Mouse (Mus musculus) liver, embryonic 13.5 days (tissue): Measurements from ENCODE around the gene Chrnb1. TPM values are rescaled to one million over a fixed set of nuclear protein-coding genes. Genes with fewer than 3 reads are reported as not detected.

Experiments
- ATAC-seq: fragments of 200-750 bp; cut with Nextera tagmentation; 2 replicates; pipeline ENCODE4 v1.8.0; 2017; ENCODE audit warnings: low read depth, mild to moderate bottlenecking, moderate number of reproducible peaks, moderate library complexity
- DNase-seq: peaks from one replicate; pipeline ENCODE4 v3.0.0; 2022
- H3K27ac ChIP-seq: fragments of 300-500 bp; sonication (generic); 2 replicates; pipeline ENCODE4 v1.5.1; 2015; ENCODE audit warnings: moderate library complexity, mild to moderate bottlenecking, inconsistent platforms
- H3K27me3 ChIP-seq: fragments of 300-500 bp; sonication (generic); 2 replicates; pipeline ENCODE4 v1.6.1; 2015; ENCODE audit warnings: mild to moderate bottlenecking, inconsistent platforms
- H3K36me3 ChIP-seq: fragments of 300-500 bp; sonication (generic); 2 replicates; pipeline ENCODE4 v1.6.1; 2015; ENCODE audit warnings: mild to moderate bottlenecking, inconsistent platforms
- H3K4me1 ChIP-seq: fragments of 300-500 bp; sonication (generic); replicated peaks from 2 replicates; pipeline ENCODE4 v1.6.1; 2015; ENCODE audit warnings: inconsistent platforms
- H3K4me2 ChIP-seq: fragments of 300-500 bp; sonication (generic); 2 replicates; pipeline ENCODE4 v1.6.1; 2015; ENCODE audit warnings: inconsistent platforms, mild to moderate bottlenecking, moderate library complexity
- H3K4me3 ChIP-seq: fragments of 300-500 bp; sonication (generic); replicated peaks from 2 replicates; pipeline ENCODE4 v1.5.1; 2015; ENCODE audit warnings: mild to moderate bottlenecking, inconsistent platforms
- H3K9ac ChIP-seq: fragments of 300-500 bp; sonication (generic); 2 replicates; pipeline ENCODE4 v1.6.1; 2015; ENCODE audit warnings: mild to moderate bottlenecking, inconsistent platforms
- H3K9me3 ChIP-seq: fragments of 300-500 bp; sonication (generic); replicated peaks from 2 replicates; pipeline ENCODE4 v1.6.1; 2016; ENCODE audit warnings: inconsistent platforms
- WGBS: fragments of 180-500 bp; shearing (Covaris S2); methylation state at CpG from one replicate; pipeline ENCODE4 v1.1.7; 2015; ENCODE audit not compliant: insufficient replicate concordance; 5-methylcytosine and 5-hydroxymethylcytosine counted together
- polyA plus RNA-seq: library from polyadenylated mRNA; unstranded; fragments of >200 nt; fragmentation: Nextera tagmentation; extraction: Ambion mirVana; gene quantifications from 2 replicates; pipeline ENCODE4 v1.2.1, GENCODE M21; 2015

Chrnb1 gene
- polyA plus RNA-seq, 1 experiment from 2014 or later = 0.59 TPM

GRCm38 (mm10) chr11:69791420-69791819 lies 4.3 kb downstream of the Chrnb1 start:
- H3K9me3 ChIP-seq = no peaks in the 10 kb centered on the region
- H3K4me3 ChIP-seq = no peak overlapping the region
- H3K4me2 ChIP-seq = no peak overlapping the region
- H3K27me3 ChIP-seq = peaks cover 36% of the 10 kb centered on the region
- no peak overlapping the region for H3K9ac ChIP-seq
- ATAC-seq (no peak), DNase-seq (no peak)
- no peaks in the 10 kb centered on the region for H3K36me3 ChIP-seq
- 50% methylated on average over 5 of the region's 5 CpGs for WGBS
- no peak overlapping the region for H3K27ac ChIP-seq
- peaks cover 18% of the 10 kb centered on the region for H3K4me1 ChIP-seq

- Histone ChIP-seq H3K36me3 (no peaks in the 10 kb centered on the region), H3K27me3 (peaks cover 28% of the 10 kb centered on the region), H3K4me2 (no peak overlapping the region), H3K4me3 (no peak overlapping the region), H3K4me1 (peaks cover 17% of the 10 kb centered on the region), H3K9ac (no peak overlapping the region; the same call in 1 of the 2 replicates), H3K27ac (no peak overlapping the region), H3K9me3 (no peaks in the 10 kb centered on the region)
- WGBS = 52% methylated on average over 5 of the region's 5 CpGs
- DNase-seq = no peak
- no peak for ATAC-seq
Observed at GRCm38 (mm10) chr11:69789431-69789830, 6.3 kb downstream of the Chrnb1 start.

- no peak overlapping the region for H3K27ac ChIP-seq
- no peak for ATAC-seq
- 71% methylated on average over 5 of the region's 5 CpGs for WGBS
Observed at GRCm38 (mm10) chr11:69787306-69787705, 8.4 kb downstream of the Chrnb1 start.

GRCm38 (mm10) chr11:69784793-69785272 lies 10.9 kb downstream of the Chrnb1 start:
- WGBS = 9% methylated on average over 15 of the region's 15 CpGs
- Histone ChIP-seq H3K27ac (peak overlapping the region; percentile 48), H3K27me3 (peaks cover 24% of the 10 kb centered on the region), H3K9ac (peak overlapping the region; percentile 59), H3K9me3 (no peaks in the 10 kb centered on the region), H3K36me3 (no peaks in the 10 kb centered on the region), H3K4me1 (peaks cover 22% of the 10 kb centered on the region), H3K4me3 (peak overlapping the region; percentile 52), H3K4me2 (peak overlapping the region; percentile 71)
- peak; percentile 64 for DNase-seq
- peak; percentile 85 for ATAC-seq

More at GRCm38 (mm10) chr11:69787306-69787705, 8.4 kb downstream of the Chrnb1 start:
- no peak overlapping the region for H3K9ac ChIP-seq
- no peaks in the 10 kb centered on the region for H3K36me3 ChIP-seq
- no peak overlapping the region for H3K4me3 ChIP-seq
- no peak overlapping the region for H3K4me2 ChIP-seq
- no peak for DNase-seq
- peaks cover 22% of the 10 kb centered on the region for H3K4me1 ChIP-seq
- H3K27me3 ChIP-seq = peaks cover 13% of the 10 kb centered on the region
- H3K9me3 ChIP-seq = no peaks in the 10 kb centered on the region

GRCm38 (mm10) chr11:69781828-69782227 lies 13.9 kb downstream of the Chrnb1 start:
- no peak overlapping the region for H3K4me2 ChIP-seq
- H3K27me3 ChIP-seq = peaks cover 54% of the 10 kb centered on the region
- DNase-seq (no peak), ATAC-seq (no peak)
- H3K9ac ChIP-seq = no peak overlapping the region
- no peak overlapping the region for H3K4me3 ChIP-seq
- 31% methylated on average over 4 of the region's 4 CpGs for WGBS
- peaks cover 17% of the 10 kb centered on the region for H3K4me1 ChIP-seq
- H3K36me3 ChIP-seq = no peaks in the 10 kb centered on the region
- no peaks in the 10 kb centered on the region for H3K9me3 ChIP-seq
- H3K27ac ChIP-seq = no peak overlapping the region

- no peak for ATAC-seq
- Histone ChIP-seq H3K27ac (no peak overlapping the region), H3K9ac (no peak overlapping the region), H3K4me2 (no peak overlapping the region), H3K27me3 (peaks cover 71% of the 10 kb centered on the region), H3K4me3 (no peak overlapping the region), H3K4me1 (peaks cover under 1% of the 10 kb centered on the region), H3K36me3 (0 out of 2 replicates have a peak, but pooled peaks cover 4% of the 10 kb centered on the region), H3K9me3 (no peaks in the 10 kb centered on the region)
- no peak for DNase-seq
- 48% methylated on average over 7 of the region's 7 CpGs for WGBS
Observed at GRCm38 (mm10) chr11:69778985-69779384, 16.8 kb downstream of the Chrnb1 start.

GRCm38 (mm10) chr11:69778258-69778982 lies 17.3 kb downstream of the Chrnb1 start:
- ATAC-seq (no peak), DNase-seq (no peak)
- WGBS = 59% methylated on average over 23 of the region's 23 CpGs

GRCm38 (mm10) chr11:69777504-69778257 lies 18.1 kb downstream of the Chrnb1 start:
- peaks cover 71% of the 10 kb centered on the region for H3K27me3 ChIP-seq
- H3K4me3 ChIP-seq = no peak overlapping the region
- H3K4me1 ChIP-seq = no peaks in the 10 kb centered on the region
- DNase-seq (no peak), ATAC-seq (no peak)
- WGBS = 52% methylated on average over 26 of the region's 26 CpGs
- H3K9ac ChIP-seq = no peak overlapping the region
- H3K36me3 ChIP-seq = 0 out of 2 replicates have a peak, but pooled peaks cover 4% of the 10 kb centered on the region
- no peak overlapping the region for H3K4me2 ChIP-seq
- no peak overlapping the region for H3K27ac ChIP-seq
- H3K9me3 ChIP-seq = no peaks in the 10 kb centered on the region

More at GRCm38 (mm10) chr11:69778258-69778982, 17.3 kb downstream of the Chrnb1 start:
- H3K36me3 ChIP-seq = 0 out of 2 replicates have a peak, but pooled peaks cover 4% of the 10 kb centered on the region
- no peaks in the 10 kb centered on the region for H3K4me1 ChIP-seq
- no peak overlapping the region for H3K9ac ChIP-seq
- peaks cover 71% of the 10 kb centered on the region for H3K27me3 ChIP-seq
- no peak overlapping the region for H3K4me2 ChIP-seq
- H3K27ac ChIP-seq = no peak overlapping the region
- H3K9me3 ChIP-seq = no peaks in the 10 kb centered on the region
- H3K4me3 ChIP-seq = no peak overlapping the region

GRCm38 (mm10) chr11:69776488-69776887 lies 19.3 kb downstream of the Chrnb1 start:
- Histone ChIP-seq H3K4me3 (no peak overlapping the region), H3K9me3 (no peaks in the 10 kb centered on the region), H3K4me1 (no peaks in the 10 kb centered on the region), H3K27ac (no peak overlapping the region), H3K27me3 (peaks cover 59% of the 10 kb centered on the region), H3K4me2 (no peak overlapping the region), H3K36me3 (0 out of 2 replicates have a peak, but pooled peaks cover 4% of the 10 kb centered on the region), H3K9ac (no peak overlapping the region)
- DNase-seq (no peak), ATAC-seq (no peak)
- 80% methylated on average over 20 of the region's 20 CpGs for WGBS

GRCm38 (mm10) chr11:69775716-69776115 lies 20.0 kb downstream of the Chrnb1 start:
- Histone ChIP-seq H3K4me3 (no peak overlapping the region), H3K27ac (no peak overlapping the region), H3K4me2 (no peak overlapping the region), H3K4me1 (no peaks in the 10 kb centered on the region), H3K27me3 (peaks cover 56% of the 10 kb centered on the region), H3K9me3 (no peaks in the 10 kb centered on the region), H3K36me3 (0 out of 2 replicates have a peak, but pooled peaks cover 4% of the 10 kb centered on the region), H3K9ac (no peak overlapping the region)
- DNase-seq (no peak), ATAC-seq (no peak)
- 60% methylated on average over 10 of the region's 10 CpGs for WGBS

GRCm38 (mm10) chr11:69774961-69775360 lies 20.8 kb downstream of the Chrnb1 start:
- no peak overlapping the region for H3K27ac ChIP-seq
- no peaks in the 10 kb centered on the region for H3K9me3 ChIP-seq
- ATAC-seq (no peak), DNase-seq (no peak)
- H3K9ac ChIP-seq = no peak overlapping the region
- no peak overlapping the region for H3K4me2 ChIP-seq
- 0 out of 2 replicates have a peak, but pooled peaks cover 4% of the 10 kb centered on the region for H3K36me3 ChIP-seq
- H3K4me1 ChIP-seq = 0 out of 2 replicates have a peak, but pooled peaks cover 2% of the 10 kb centered on the region
- H3K4me3 ChIP-seq = no peak overlapping the region
- peaks cover 49% of the 10 kb centered on the region for H3K27me3 ChIP-seq
- WGBS = 39% methylated on average over 5 of the region's 5 CpGs
